Mouse (Mus musculus) cerebellum, postnatal 36 days (tissue): ENCODE measurements around the gene Kif9.

Experiments
- DNase-seq, 2 experiments: peaks; one replicate each; pipeline ENCODE4 v3.0.0; 2021 to 2022; ENCODE audit warnings: mixed read lengths in 2 of 2

Gene Kif9

DNA sequence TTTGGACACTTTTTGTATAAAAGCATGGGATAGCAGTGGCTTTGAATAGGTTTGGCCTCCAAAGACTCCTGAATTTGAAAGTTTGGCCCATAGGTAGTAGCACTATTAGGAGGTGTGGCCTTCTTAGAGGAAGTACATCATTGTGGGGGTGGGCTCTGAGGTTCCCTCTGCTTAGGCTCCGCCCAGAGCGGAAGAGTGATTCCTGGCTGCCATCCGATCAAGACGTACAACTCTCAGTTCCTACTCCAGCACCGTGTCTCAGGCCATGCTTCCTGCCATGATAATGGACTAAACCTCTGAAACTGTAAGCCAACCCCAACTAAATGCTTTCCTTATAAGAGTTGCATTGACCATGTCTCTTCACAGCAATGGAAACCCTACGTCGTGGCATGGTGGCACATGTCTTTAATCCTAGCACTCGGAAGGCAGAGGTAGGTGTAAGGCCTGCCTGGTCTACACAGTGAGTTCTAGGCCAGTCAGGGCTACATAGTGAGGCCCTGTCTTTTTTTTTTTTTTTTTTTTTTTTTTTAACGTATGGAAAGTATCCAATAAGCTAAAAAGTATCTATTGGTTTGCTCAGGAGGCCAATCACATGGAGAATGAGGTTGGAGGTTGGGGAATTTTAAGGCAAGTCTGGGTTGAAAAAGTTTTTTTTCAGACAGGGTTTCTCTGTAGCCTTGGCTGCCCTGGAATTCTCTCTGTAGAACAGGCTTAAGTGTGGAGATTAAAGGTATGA, 52.4 kb downstream of the Kif9 start:
- no peak for DNase-seq

GRCm38 (mm10) chr9:110530650-110531049, 53.9 kb downstream of the Kif9 start:
- DNase-seq, result no peak

GRCm38 (mm10) chr9:110531151-110531791, 54.5 kb downstream of the Kif9 start:
- DNase-seq, result no peak

DNA sequence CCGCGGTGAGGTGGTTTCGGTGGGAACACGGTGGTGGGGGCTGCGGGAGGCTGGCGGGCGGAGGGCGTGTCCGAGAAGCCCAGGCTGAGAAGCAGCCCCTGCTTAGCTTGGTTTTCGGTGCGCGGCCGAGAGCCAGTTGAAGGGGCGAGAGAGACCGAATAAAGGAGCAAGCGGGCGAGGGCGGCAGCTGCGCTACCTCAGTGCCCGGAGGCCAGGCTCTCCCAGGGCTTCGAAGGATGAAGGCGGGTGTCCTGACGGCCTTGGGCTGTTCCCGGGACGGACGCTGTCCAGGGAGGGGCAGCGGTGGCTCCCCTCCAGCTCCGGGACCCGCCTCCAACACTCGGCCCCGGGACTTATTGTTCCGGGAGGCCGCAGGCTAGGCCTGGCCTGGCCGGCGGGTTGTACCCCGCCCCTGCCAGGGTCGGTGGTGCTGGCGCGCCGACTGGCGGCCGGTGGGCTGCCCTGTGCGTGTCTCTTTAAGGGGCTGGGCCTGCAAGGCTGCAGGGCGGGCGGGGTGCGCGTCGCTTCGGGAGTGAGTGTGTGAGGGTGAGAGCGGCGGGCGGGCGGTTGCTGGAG, 55.2 kb downstream of the Kif9 start:
- peak; percentile 87 to 96 for DNase-seq

DNA sequence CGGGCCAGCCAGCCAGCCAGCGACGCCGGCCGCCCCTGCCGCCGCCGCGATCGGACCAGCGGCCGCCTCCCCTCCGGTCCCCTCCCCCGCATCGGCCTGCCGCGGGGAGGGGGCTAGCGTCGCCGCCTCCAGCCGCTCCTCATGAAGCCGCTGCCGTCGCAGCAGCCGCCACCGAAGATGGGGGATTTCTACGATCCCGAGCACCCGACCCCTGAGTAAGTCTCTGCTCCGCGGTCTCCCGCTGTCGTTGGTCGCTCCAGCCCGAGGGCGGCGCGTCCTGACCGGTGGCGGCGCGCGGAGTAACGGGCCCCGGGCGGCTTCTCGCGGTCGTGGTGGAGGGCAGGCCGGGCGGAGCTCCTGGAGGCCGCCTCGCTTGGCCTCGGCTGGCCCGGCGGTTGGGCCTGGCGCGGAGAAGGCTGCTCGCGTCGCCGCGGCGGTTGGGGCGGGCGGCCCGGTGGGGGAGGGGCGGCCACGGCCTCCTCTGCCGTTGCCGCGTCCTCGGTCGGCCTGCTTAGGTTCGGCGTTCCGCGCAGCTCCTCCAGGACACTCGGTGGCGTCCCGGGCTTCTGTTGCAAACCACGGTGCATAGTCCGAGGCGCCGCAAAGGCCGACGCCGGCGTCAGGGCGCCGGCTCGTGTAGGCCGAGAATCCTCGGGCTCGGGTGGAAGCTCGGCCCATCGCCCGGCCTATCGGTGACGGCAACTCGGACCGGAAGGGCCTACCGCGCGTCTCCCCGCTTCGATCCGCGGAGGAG, 56.0 kb downstream of the Kif9 start, which contains the start of gene Setd2:
TSS of gene Setd2 (plus strand) at position 60 of the 754 bp plus-strand sequence.
- peak; percentile 73 to 76 for DNase-seq

DNA sequence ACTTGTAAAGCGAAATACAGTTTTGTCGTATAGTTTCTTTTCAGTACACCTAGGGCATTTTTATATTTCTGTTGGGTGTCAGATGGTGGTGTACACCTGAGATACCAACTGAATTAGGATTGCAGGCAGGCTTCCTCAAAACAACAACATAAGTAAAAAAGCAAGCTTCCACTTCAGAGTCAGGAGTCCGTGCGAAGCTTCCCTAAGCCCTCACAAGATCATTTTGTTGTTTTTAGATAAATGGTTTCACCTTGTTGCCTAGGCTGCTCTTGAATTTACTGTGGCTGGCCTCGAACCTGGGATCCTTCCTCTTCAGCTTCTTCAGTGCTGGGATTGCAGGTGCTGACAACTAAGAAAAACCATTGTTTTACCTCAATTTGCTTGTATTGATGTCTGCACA, 56.9 kb downstream of the Kif9 start:
- no peak for DNase-seq

GRCm38 (mm10) chr9:110535114-110535513, 58.4 kb downstream of the Kif9 start:
- DNase-seq, result no peak

- DNase-seq, result no peak
Measured at GRCm38 (mm10) chr9:110536636-110537035, 59.9 kb downstream of the Kif9 start.

DNA sequence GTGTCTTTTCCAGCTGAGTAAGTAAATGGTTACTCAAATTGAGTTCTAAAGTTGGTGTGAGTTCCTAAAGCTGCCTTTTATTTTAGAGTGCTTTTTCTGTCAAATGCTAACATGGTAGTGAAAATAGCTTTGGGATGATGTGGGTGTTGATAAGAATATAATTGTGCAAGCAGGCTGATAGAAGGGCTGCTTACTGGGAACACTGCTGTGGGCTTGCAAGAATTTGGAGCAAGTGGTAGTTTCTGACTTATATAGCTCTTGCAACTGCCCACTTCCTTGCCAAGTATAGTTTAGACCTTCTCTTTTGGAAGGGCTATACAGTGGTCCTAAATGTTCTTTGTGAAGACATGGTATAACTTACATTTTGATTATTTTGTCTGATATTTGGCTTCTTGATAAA, 61.8 kb downstream of the Kif9 start:
- no peak for DNase-seq

- no peak for DNase-seq
Measured at GRCm38 (mm10) chr9:110541988-110542387, 65.2 kb downstream of the Kif9 start.

GRCm38 (mm10) chr9:110548261-110548660, 71.5 kb downstream of the Kif9 start:
- no peak for DNase-seq

DNA sequence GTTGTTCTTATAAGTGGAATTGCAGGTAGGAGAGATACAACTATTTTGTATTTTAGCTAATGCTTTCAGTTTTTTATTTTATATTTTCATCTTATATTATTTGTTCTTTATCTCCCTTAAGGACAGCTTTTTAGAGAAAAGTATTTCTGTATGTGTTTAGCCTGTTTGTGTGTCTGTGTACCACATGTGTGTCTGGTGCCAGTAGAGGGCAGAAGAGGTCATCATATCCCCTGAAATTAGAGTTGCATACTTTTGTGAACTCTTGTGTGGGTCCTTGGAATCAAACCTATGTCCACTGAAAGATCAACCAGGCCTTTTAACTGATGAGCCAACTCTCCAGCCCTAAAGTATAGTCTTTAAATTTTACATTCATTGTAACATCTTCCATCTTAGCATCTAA, 91.6 kb downstream of the Kif9 start:
- DNase-seq, result no peak
